Mouse (Mus musculus): Measurements from ENCODE around the gene Mthfd1.

Gene Mthfd1

DNA sequence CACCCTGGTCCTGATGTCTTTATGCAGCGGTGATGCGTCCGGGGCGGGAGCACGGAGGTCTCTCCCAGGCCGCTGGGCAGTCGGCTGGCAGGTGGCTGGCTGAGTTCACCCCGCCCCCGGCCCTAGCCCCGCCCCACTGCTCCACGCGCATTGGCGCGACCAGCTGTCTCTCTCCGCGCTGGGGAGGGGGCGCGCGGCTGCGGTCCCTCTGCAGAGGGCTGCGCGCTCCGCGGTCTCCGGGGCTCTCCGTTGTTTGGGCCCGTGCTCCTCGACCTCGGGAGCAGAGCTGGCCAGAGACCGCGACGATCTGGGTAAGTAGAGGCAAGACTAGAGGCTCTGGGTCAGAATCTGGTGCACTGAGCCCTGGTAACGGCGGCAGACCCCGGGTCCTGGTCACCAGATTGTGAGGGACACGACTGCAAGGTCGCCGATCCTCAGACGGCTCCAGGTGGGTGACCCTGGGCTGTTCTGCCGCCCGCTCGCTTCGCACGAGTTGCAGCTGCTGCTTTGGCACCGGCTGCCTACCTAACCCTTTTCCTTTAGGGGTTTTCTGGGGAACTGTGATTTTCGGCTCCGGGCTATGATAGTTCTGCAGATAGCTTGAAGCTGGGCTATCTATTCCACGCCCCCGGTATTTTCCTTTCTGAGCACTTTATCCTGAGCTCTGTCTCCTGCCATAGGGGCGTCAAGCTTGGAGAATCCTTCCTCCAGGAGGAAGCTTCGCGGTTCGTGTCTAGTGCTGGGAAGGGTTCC is 69.8 kb downstream of the Mthfd1 start, which contains the start of gene Akap5:
Gene Akap5, plus strand, starts transcription at position 213 of the 753 bp plus-strand sequence.
- in situ Hi-C loops (cut with MboI; ENCODE audit: low pct_unique_long_range_greater_than_20kb in 1 of 2, low sequenced_read_pairs in 2 of 2, unreplicated experiment in 1 of 2): loop anchor here in 1 of 2 experiments (25.0 kb wide), 2 partner anchors 313 to 538 kb away; no protein-coding TSS in a partner anchor

DNA sequence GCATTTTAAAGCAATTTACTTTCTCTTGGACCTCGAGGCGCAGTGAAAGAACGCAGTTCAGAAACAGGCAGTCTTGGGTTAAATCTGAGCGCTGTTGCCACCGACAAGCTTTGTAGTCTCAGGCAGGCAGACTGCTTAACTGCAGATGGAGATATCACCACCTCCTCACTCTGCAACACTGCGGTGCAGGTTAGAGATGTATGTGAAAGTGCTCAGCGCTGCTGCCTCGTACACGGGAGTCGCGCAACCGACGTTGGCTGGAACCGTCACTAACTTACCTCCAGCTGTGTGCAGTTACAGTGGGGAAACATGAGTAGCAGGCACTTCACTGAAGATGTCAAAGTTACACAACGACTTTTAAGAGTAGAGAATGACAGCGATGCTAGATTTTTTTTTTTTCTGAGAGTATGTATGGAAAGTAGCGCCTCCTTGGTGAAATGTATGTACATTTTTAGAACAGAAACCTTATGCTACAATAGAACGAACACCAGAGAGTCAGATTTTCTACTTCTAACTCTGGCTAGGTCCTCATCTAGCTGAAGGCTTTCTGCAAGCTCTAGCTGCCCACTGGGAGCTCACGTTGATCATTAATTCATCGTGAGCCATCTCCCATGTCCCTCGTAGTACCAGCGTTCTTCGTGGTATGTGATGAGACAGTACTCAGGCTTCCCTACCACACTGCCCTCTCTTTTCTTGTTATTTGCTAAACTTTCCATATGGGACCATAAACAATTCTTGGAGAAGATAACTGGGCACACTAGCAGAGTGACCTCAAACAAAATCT is 71.5 kb downstream of the Mthfd1 start:
- in situ Hi-C loops (cut with MboI; ENCODE audit: low pct_unique_long_range_greater_than_20kb in 1 of 2, low sequenced_read_pairs in 2 of 2, unreplicated experiment in 1 of 2): loop anchor here in 1 of 2 experiments (25.0 kb wide), 2 partner anchors 314 to 539 kb away; no protein-coding TSS in a partner anchor

DNA sequence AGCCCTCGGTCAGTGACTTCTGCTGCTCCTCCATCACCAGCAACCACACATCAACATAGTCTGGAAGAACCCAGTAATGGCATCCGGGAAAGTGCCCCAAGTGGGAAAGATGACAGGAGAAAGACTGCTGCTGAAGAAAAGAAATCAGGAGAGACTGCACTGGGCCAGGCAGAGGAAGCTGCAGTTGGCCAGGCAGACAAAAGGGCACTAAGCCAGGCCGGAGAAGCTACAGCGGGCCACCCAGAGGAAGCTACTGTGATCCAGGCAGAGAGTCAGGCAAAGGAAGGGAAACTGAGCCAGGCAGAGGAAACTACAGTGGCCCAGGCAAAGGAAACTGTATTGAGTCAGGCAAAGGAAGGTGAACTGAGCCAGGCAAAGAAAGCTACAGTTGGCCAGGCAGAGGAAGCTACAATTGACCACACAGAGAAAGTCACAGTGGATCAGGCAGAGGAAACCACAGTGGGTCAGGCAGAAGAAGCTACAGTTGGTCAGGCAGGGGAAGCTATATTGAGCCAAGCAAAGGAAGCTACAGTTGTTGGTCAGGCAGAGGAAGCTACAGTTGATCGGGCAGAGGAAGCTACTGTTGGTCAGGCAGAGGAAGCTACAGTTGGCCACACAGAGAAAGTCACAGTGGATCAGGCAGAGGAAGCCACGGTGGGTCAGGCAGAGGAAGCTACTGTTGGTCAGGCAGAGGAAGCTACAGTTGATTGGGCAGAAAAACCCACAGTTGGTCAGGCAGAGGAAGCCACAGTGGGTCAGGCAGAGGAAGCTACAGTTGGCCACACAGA is 73.7 kb downstream of the Mthfd1 start:
- in situ Hi-C loops (cut with MboI; ENCODE audit: low pct_unique_long_range_greater_than_20kb in 1 of 2, low sequenced_read_pairs in 2 of 2, unreplicated experiment in 1 of 2): loop anchor here in 1 of 2 experiments (25.0 kb wide), 2 partner anchors 316 to 541 kb away; no protein-coding TSS in a partner anchor

DNA sequence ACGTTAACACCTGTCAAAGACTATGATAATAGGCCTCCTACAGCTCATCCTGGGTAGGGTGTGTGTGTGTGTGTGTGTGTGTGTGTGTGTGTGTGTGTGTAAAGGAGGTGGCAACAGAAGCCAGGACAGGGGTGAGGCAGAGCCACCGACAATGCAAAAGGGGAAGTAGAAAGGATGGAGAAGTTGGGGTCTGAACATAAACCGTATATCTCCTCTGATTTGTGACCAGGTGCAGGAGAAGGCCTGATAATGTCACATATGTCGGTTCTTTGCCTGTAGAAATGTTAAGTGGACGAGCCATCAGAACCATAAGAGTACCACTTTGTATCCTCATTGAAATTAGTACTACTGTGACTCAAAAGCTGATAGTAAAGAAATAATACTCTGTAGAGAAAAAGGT is 78.6 kb downstream of the Mthfd1 start:
- in situ Hi-C loops (cut with MboI; ENCODE audit: low pct_unique_long_range_greater_than_20kb in 1 of 2, low sequenced_read_pairs in 2 of 2, unreplicated experiment in 1 of 2): loop anchor here in 1 of 2 experiments (25.0 kb wide), 2 partner anchors 321 to 546 kb away; no protein-coding TSS in a partner anchor

DNA sequence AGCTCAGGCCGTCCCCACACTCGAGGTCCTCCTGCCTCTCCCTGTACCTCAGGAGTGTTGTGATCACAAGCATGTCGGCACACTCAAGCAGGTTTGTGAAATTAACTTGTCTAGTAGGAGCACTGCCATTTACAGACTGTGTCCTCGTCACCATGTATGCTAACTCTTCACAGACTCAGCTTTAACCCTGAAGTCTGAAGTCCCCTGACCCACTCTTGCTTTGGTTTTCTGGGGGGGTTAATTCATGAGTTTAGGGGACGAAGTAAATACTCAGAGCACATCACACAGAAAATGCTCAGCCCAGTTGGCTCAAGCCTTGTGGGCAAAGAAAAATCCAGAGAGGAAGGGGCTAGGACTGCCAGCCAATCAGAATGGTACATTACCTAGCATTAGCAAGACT is 80.5 kb downstream of the Mthfd1 start:
- in situ Hi-C loops (cut with MboI; ENCODE audit: low pct_unique_long_range_greater_than_20kb in 1 of 2, low sequenced_read_pairs in 2 of 2, unreplicated experiment in 1 of 2): loop anchor here in 1 of 2 experiments (25.0 kb wide), 2 partner anchors 323 to 548 kb away; no protein-coding TSS in a partner anchor

DNA sequence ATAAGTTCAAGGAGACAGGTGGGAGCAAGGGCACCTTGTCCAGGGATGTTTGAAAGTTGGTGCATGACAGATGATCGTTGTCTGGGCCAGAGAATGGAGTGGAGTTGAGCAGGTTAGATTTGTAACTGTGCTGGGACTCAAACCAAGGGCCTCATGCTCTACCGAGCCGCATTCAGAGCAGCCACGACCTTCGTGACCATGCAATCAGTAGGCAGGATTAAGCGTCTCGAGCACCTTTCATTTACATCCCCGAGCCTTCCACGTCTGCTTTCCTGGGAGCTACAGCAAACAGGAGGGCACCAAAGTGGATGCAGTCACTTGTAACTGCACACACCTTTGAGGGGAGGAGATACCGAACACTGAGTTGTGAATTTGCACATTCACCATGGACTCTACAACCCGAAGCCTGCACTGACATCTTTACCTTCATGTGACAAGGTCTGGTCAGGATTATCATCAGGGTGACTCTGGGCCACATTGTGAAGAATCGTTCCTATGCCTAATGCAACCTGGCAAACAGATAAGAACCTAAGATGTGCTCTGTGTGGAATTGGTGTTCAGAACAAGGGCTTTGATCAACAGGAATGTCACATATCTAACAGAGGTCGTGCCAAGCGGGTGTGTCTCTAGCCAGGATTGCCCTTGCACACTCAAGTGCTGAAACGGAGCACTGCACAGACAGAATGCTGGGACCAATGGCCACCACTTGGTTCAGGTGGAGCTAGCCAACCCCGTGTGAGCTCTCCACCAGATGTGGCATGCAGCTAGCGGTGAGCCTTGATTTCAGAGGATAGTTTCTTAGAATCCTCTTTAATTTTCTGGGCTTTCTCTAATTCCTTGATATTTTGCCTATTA is 81.2 kb downstream of the Mthfd1 start:
- in situ Hi-C loops (cut with MboI; ENCODE audit: low pct_unique_long_range_greater_than_20kb in 1 of 2, low sequenced_read_pairs in 2 of 2, unreplicated experiment in 1 of 2): loop anchor here in 1 of 2 experiments (25.0 kb wide), 2 partner anchors 324 to 549 kb away; no protein-coding TSS in a partner anchor

DNA sequence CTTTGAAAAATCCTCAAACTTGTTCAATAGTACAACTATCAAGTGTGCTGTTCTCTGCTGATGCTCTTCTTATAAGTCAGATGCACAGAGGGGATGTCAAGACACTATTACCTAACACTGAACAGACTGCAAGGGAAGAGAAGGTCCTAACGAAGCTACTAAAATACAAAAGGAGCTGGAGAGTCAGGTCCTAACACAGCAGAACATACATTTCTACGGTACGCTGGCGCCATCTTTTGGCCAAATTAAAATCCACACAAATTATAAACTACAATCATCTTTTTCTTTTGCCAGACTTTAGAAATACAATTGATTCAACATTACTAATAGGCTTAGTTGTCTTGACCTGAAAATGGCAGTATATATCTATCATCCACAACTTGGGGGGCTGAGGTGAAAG is 86.0 kb downstream of the Mthfd1 start:
- in situ Hi-C loops (cut with MboI; ENCODE audit: low pct_unique_long_range_greater_than_20kb in 1 of 2, low sequenced_read_pairs in 2 of 2, unreplicated experiment in 1 of 2): loop anchor here in 1 of 2 experiments (5.0 to 25.0 kb wide), 3 partner anchors 144 to 554 kb away; no protein-coding TSS in a partner anchor

DNA sequence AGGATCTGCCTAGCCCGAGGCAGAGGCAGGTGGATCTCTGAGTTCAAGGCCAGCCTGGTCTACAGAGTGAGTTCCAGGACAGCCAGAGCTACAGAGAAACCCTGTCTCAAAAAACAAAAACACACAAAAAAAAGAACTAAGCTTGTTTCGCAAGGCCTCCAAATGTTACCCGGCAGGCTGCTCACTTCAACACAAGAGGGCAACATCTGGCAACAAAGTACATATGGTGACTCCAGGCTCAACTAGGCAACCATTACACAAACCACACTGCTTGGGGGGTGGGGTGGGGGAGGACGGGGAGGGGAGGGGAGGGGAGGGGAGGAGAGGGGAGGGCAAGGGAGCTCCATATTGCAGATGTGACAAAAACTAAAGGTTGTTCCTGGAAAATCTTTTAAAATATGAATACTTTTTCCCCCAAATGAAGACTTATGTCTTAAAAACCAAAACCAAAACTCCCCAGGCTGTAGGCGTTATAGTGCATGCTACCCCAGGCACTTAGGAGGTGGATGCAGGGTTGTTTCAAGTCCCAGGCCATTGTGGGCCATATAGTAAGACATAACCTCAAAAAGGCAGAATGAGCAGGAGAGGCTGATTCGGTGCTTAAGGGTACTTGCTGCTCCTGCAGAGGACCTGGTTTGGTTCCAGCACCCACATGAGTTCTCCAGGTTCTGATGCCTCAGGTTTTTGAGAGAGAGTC is 90.8 kb downstream of the Mthfd1 start:
- in situ Hi-C loops (cut with MboI; ENCODE audit: low pct_unique_long_range_greater_than_20kb in 1 of 2, low sequenced_read_pairs in 2 of 2, unreplicated experiment in 1 of 2): loop anchor here in 1 of 2 experiments (25.0 kb wide), 2 partner anchors 334 to 559 kb away; no protein-coding TSS in a partner anchor

DNA sequence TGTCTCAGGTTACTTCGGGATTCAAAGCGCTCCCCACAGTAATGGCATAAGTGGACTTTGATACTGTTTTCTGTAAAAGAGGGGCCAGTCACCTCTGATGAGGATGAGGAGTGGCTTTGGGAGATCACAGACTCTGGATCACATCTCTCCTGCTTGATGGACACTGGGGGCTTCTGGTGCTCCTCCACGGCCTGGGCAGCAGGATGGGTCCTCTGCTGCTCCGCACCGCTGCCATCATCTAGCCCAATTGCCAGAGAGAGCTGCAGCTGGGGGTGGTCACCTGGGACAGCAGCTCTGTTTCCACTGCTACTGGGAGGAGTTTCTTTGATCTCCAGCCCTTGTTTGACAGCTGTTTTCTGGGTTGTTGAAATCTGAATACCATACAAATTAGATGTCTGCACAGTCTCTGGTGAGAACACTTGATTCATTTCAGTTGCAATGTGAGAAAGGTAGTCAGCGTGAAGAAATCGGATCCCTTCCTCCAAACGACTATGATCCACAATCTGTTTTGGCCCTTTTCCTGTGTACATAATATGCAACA is 94.7 kb downstream of the Mthfd1 start:
- in situ Hi-C loops (cut with MboI; ENCODE audit: low pct_unique_long_range_greater_than_20kb in 1 of 2, low sequenced_read_pairs in 2 of 2, unreplicated experiment in 1 of 2): loop anchor here in 1 of 2 experiments (25.0 kb wide), 2 partner anchors 337 to 562 kb away; no protein-coding TSS in a partner anchor

DNA sequence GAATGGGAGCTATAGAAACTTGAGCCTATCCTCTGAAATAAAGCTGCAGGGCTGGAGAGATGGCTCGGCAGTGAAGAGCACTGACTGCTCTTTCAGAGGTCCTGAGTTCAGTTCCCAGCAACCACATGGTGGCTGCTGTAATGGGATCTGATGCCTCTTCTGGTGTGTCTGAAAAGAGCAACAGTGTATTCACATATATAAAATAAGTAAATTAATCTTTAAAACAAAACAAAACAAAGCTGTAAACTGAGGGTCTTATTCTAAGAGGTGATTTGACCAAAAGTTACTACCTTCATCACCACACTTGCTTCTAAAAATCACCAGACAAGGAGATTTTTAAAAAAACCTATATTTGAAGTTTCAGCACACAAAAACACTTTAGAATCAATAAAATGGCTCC is 105.8 kb downstream of the Mthfd1 start:
- in situ Hi-C loops (cut with MboI; ENCODE audit: low pct_unique_long_range_greater_than_20kb in 1 of 2, low sequenced_read_pairs in 2 of 2, unreplicated experiment in 1 of 2): no loop called here

DNA sequence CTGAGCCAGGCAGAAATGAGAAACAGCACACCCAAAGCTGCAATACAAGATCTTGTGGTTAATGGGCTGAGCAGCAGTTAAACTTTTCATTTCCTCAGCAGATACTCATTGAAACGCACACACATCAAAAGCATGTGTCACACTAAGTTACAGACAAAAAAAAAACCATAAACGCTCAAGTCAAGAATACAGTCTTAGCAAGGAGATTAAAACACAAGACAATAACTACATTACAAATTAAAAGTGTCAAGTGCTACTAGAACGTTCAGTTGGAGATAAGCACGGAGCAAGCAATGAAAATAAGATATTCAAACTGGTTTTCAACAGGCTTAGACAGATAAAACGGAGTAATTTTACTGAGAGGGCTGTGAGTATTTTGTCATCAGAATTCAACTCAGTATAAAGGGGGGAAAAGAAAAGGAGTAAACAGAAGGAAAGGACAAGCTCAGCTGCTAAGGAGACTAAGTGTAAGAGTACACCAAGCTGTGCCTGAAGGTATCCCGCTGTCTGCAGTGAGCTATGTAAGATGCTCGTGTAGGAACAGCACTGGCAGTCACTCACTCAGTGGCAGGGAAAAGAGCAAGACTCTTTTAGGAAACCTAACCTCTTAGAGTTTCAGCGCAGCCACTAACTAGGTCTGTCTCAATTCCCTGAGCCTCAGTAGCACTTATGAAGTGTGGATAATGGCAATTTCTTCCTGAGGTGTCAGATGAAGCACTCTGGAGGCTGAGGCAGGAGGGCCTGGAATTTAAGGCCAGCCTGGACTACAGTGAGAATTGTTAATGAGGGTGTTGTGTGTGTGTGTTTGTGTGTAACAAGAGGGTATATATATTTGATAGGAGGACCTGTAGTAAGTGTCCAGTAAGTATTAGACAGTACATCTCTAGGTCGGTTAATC is 106.6 kb downstream of the Mthfd1 start:
- in situ Hi-C loops (cut with MboI; ENCODE audit: low pct_unique_long_range_greater_than_20kb in 1 of 2, low sequenced_read_pairs in 2 of 2, unreplicated experiment in 1 of 2): no loop called here

DNA sequence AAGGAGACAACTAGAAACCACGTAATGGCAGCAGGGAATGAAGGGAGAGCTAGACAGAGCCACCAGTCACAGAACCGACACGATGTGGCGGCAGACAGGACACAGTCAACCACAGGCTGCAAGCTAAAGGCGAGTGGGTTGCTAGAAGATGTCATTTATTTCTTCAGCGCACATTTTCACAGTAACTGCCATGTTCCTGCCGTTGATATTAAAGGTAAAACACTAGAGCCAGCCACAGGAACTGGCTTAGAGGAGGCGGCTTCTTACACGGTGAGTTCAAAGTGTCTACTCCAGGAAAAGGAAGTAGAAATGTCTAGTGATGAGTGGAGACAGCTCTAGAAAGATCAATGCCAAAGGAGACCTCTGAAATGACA is 107.2 kb downstream of the Mthfd1 start:
- in situ Hi-C loops (cut with MboI; ENCODE audit: low pct_unique_long_range_greater_than_20kb in 1 of 2, low sequenced_read_pairs in 2 of 2, unreplicated experiment in 1 of 2): no loop called here

DNA sequence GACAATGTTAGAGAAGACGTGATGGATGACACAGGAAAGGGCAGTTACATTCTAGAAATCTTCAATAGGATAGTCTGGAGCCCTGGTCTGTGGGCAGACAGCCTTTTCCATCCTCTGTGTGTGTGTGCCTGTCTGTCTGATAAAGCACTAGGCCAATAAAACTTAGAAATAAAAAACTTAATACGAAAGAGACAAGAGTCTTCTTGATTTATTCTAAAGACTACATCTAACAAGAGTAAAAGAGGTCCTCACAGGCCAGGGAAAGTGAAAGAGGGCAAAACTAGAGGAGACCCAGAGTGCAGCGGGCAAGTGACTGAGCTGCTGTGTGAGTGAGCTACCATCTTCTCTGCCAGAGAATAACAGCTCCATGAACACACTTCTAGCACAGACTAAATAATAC is 111.2 kb downstream of the Mthfd1 start:
- in situ Hi-C loops (cut with MboI; ENCODE audit: low pct_unique_long_range_greater_than_20kb in 1 of 2, low sequenced_read_pairs in 2 of 2, unreplicated experiment in 1 of 2): no loop called here

DNA sequence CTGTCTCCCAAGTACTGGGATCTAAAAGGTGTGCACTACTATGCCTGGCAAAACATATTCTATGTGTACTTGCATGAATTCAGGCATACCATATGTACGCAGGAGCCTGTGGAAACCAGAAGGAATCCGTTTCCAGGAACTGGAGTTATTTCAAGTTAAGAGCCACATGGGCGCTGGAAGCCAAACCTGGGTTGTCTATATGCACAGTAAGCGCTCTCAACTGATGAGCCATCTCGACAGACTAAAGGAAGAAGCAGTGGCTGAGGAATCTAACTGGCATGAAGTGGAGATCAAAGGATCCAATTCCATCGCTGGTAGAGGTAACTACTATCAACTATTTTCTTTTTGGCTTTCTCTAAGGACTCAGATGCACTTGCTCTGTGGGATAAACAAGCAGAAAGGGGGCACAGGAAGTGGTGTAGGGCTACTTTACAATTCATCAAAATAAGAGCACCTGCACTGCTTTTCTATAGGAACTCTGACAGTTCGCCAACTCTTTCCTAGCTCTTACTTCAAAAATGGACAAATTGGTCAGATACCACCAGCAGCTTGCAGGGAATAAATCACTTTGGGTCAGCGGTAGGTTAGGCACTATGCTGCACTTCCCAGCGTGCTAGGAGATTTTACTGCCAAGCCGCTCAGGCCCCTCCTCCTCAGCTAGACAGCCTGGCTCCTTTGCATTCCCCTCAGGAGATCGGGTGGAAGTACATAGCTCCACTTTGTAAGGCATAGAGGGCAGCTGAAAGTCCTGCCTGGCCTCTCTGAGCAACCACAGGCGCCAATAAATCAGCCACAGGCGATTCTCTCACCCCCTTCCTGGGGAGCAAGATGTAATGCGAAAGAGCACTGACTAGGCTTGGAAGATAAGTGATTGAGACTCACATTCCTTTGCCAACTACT is 112.2 kb downstream of the Mthfd1 start:
- in situ Hi-C loops (cut with MboI; ENCODE audit: low pct_unique_long_range_greater_than_20kb in 1 of 2, low sequenced_read_pairs in 2 of 2, unreplicated experiment in 1 of 2): no loop called here

All from mouse embryonic stem cell (cell line).